Mouse (Mus musculus) hindbrain, embryonic 13.5 days (tissue): ENCODE measurements at regions not wholly inside any gene's neighbourhood (a gene's known extent, or its start where the extent isn't known, plus 50 kb on each side); places are given as distances from the start of the nearest gene placed in this dataset.

Experiments
- ATAC-seq: fragments of 200-750 bp; cut with Nextera tagmentation; 2 replicates; pipeline ENCODE4 v1.8.0; 2017; ENCODE audit warnings: moderate TSS enrichment; ENCODE audit not compliant: low FRiP score
- H3K27ac ChIP-seq: fragments of 300-500 bp; sonication (generic); 2 replicates; pipeline ENCODE4 v1.5.1; 2015; ENCODE audit warnings: inconsistent platforms, mild to moderate bottlenecking, moderate library complexity
- H3K27me3 ChIP-seq: fragments of 300-500 bp; sonication (generic); 2 replicates; pipeline ENCODE4 v1.6.1; 2015; ENCODE audit warnings: mild to moderate bottlenecking, inconsistent platforms
- H3K36me3 ChIP-seq: fragments of 300-500 bp; sonication (generic); 2 replicates; pipeline ENCODE4 v1.6.1; 2015; ENCODE audit warnings: mild to moderate bottlenecking, inconsistent platforms
- H3K4me1 ChIP-seq: fragments of 300-500 bp; sonication (generic); replicated peaks from 2 replicates; pipeline ENCODE4 v1.6.1; 2015; ENCODE audit warnings: inconsistent platforms
- H3K4me2 ChIP-seq: fragments of 300-500 bp; sonication (generic); 2 replicates; pipeline ENCODE4 v1.6.1; 2015; ENCODE audit warnings: inconsistent platforms, mild to moderate bottlenecking, moderate library complexity
- H3K4me3 ChIP-seq: fragments of 300-500 bp; sonication (generic); 2 replicates; pipeline ENCODE4 v1.5.1; 2015; ENCODE audit warnings: mild to moderate bottlenecking, inconsistent platforms
- H3K9ac ChIP-seq: fragments of 300-500 bp; sonication (generic); 2 replicates; pipeline ENCODE4 v1.6.1; 2015; ENCODE audit warnings: mild to moderate bottlenecking, inconsistent platforms
- H3K9me3 ChIP-seq: fragments of 300-500 bp; sonication (generic); 2 replicates; pipeline ENCODE4 v1.6.1; 2016; ENCODE audit warnings: inconsistent platforms
- WGBS: fragments of 180-500 bp; shearing (Covaris S2); methylation state at CpG from one replicate; pipeline ENCODE4 v1.1.7; 2015; 5-methylcytosine and 5-hydroxymethylcytosine counted together

DNA sequence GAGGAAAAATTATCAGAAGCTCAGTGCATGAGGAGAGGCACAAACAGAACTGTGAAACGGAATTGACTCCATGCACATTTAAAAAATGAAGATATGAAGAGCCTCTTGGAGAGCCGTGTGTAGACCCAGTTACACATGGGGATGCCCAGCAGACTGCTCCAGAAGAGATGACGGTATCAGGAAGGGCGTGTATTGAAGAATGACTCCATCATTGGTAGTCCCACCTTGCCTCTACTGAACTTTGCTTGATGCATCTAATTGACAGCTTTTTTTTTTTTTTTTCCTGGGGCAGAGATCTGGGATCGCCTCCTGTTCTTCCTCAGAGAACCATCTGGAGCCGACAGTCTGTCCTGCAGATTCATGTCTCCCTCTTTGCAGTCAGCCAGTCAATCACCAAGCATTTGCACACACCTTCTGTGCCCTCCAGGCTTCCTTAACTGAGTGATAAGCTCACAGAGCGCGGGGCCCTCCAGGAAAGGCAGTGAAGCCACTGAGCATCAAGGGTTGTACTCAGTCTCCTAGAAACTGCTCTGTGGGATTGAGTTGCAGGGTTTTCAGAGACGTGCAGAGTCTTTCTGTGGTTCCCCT lies 57.6 kb upstream of the D1Pas1 start:
- no peak overlapping the region for H3K9ac ChIP-seq
- H3K27me3 ChIP-seq = 0 out of 2 replicates have a peak, but pooled peaks cover 2% of the 10 kb centered on the region
- peaks cover 8% of the 10 kb centered on the region for H3K4me1 ChIP-seq
- H3K4me3 ChIP-seq = no peak overlapping the region
- H3K27ac ChIP-seq = no peak overlapping the region
- no peak overlapping the region for H3K4me2 ChIP-seq
- no peak for ATAC-seq
- 80% methylated on average over 9 of the region's 9 CpGs for WGBS
- H3K9me3 ChIP-seq = no peaks in the 10 kb centered on the region
- no peaks in the 10 kb centered on the region for H3K36me3 ChIP-seq

DNA sequence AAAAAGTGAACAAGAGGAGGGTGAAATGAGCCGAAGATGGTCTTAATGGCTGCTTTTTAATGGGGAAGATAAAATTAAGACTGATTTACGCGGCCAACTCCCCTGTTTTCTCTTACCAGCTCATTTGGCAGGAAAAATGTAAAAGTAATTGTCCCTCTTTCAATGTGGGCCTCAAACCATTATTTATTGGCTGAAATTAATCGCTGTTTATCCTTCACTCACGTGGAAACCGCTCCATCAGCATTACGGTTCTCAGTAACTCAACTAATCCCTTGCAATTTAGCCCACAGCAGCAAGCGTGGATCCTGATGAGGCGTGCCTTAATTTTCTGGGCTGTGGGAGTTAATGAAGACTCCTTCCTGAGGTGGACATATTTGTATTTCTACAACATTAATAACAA lies 58.1 kb upstream of the D1Pas1 start:
- Histone ChIP-seq H3K4me3 (no peak overlapping the region), H3K27me3 (0 out of 2 replicates have a peak, but pooled peaks cover 2% of the 10 kb centered on the region), H3K9me3 (no peaks in the 10 kb centered on the region), H3K4me2 (no peak overlapping the region), H3K9ac (no peak overlapping the region), H3K36me3 (no peaks in the 10 kb centered on the region), H3K4me1 (peaks cover 8% of the 10 kb centered on the region), H3K27ac (no peak overlapping the region)
- ATAC-seq = no peak
- WGBS = 58% methylated on average over 9 of the region's 9 CpGs

DNA sequence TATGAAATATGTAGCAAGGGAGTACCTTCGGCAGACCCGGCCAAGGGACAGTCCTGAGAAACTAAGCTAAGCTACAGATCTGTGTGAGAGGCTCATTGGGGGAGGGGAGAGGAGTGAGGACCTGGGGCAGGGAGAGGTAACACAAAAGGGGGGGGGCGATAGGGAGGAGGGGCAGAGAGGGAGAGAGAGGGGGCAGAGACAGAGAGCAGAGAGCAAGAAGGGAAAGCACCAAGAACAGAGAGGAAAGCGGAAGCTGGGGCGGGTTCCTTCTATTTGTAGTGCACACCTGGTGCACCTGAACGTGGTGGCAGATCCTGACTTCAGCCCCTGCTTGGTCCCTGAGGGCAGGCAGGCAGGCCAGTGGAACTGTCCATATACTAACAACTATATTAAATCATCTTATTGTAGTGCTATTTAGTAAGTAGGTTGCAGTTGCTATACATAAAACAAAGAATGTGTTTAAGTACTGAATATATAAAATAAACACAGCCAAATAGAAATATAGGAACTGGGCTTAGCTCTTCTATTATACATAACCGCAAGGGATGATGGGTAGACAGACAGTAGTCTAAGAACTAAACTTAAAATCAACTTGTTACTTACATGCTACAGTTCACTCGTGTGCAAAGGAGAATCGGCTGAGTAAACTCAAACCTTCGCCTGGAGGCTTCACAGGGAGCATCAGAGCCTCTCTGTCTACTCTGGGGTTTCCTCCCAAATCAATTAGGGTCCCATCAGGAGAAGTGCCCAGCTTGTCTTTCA lies 59.6 kb upstream of the D1Pas1 start:
- H3K27ac ChIP-seq = no peak overlapping the region
- no peak for ATAC-seq
- H3K27me3 ChIP-seq = 0 out of 2 replicates have a peak, but pooled peaks cover 2% of the 10 kb centered on the region
- peaks cover 8% of the 10 kb centered on the region for H3K4me1 ChIP-seq
- no peaks in the 10 kb centered on the region for H3K9me3 ChIP-seq
- no peak overlapping the region for H3K4me2 ChIP-seq
- 89% methylated on average over 9 of the region's 10 CpGs for WGBS
- no peak overlapping the region for H3K4me3 ChIP-seq
- H3K9ac ChIP-seq = no peak overlapping the region
- H3K36me3 ChIP-seq = no peaks in the 10 kb centered on the region

DNA sequence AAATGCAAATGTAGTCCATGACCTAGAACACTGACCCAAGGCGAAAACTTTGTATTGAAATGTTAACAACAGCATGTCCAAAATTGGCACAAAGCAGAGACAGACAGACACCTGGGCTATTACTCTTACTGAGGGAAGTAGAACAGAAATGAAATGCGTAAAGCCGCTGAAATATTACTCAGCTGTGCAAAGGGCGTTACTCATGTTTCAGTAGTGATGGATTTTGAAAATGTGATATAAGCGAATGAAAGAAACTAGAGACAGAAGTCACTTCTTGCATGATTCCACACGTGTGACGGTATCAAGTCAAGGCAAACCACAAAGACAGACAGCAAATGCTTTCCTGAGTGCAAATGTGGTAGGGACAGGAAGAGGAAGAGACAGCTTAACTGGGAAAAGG lies 61.3 kb upstream of the D1Pas1 start:
- 92% methylated on average over 7 of the region's 7 CpGs for WGBS
- Histone ChIP-seq H3K4me3 (no peak overlapping the region), H3K4me1 (peaks cover 8% of the 10 kb centered on the region), H3K9me3 (no peaks in the 10 kb centered on the region), H3K27ac (no peak overlapping the region), H3K4me2 (no peak overlapping the region), H3K27me3 (no peaks in the 10 kb centered on the region), H3K36me3 (no peaks in the 10 kb centered on the region), H3K9ac (no peak overlapping the region)
- ATAC-seq = no peak

GRCm38 (mm10) chr1:186901548-186901947 lies 65.7 kb upstream of the D1Pas1 start:
- Histone ChIP-seq H3K4me1 (peaks cover 11% of the 10 kb centered on the region), H3K27me3 (no peaks in the 10 kb centered on the region), H3K36me3 (no peaks in the 10 kb centered on the region), H3K4me2 (no peak overlapping the region), H3K4me3 (no peak overlapping the region), H3K27ac (no peak overlapping the region), H3K9me3 (no peaks in the 10 kb centered on the region), H3K9ac (no peak overlapping the region)
- ATAC-seq = no peak
- 65% methylated on average over 6 of the region's 6 CpGs for WGBS

DNA sequence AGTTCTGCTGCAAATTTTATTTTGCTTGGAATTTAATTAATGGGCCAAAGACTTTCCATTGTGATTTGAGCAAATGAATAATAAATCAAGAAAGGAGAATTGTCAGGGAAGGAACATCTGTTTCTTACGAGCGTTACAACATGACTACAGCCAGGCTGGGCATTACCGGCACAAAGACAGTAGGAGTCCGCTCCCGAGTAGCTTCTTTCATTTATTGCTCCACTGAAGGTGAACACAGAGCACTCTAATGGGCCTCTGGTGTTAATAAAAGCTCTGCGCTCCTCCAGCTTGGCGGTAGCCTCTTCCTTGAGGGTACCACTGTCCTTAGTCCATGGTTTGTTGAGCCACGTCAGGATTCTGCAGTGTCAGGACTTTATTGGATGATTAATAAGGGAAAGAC lies 69.0 kb upstream of the D1Pas1 start:
- Histone ChIP-seq H3K27ac (no peak overlapping the region), H3K4me2 (no peak overlapping the region), H3K4me3 (no peak overlapping the region), H3K27me3 (0 out of 2 replicates have a peak, but pooled peaks cover 4% of the 10 kb centered on the region), H3K4me1 (peaks cover 11% of the 10 kb centered on the region), H3K9ac (no peak overlapping the region), H3K36me3 (no peaks in the 10 kb centered on the region), H3K9me3 (no peaks in the 10 kb centered on the region)
- no peak for ATAC-seq
- WGBS = 35% methylated on average over 8 of the region's 8 CpGs

DNA sequence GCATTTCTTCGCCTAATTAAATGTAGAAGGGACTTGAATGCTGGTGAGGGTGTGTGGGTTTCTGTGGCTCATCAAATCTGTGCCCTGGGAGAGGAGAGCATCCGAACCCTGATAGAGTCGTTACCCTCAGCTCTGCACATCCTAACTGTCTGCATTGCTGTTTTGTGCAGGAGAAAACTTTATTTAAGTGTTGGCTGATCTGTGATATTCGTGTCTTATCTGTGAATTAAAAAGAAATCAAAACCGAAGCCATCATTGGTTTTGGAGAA lies 77.7 kb upstream of the D1Pas1 start:
- peaks cover 4% of the 10 kb centered on the region; the same call in 1 of the 2 replicates for H3K9me3 ChIP-seq
- ATAC-seq = no peak
- peaks cover 13% of the 10 kb centered on the region for H3K4me1 ChIP-seq
- no peak overlapping the region for H3K9ac ChIP-seq
- no peak overlapping the region for H3K27ac ChIP-seq
- H3K36me3 ChIP-seq = no peaks in the 10 kb centered on the region
- H3K27me3 ChIP-seq = peaks cover 17% of the 10 kb centered on the region
- WGBS = 56% methylated on average over 5 of the region's 5 CpGs
- no peak overlapping the region for H3K4me3 ChIP-seq
- no peak overlapping the region for H3K4me2 ChIP-seq

GRCm38 (mm10) chr1:186888767-186889583 lies 78.2 kb upstream of the D1Pas1 start:
- 0 out of 2 replicates have a peak, but pooled peaks have one; percentile 39 for ATAC-seq
- Histone ChIP-seq H3K9me3 (peaks cover 4% of the 10 kb centered on the region; the same call in 1 of the 2 replicates), H3K4me1 (peaks cover 13% of the 10 kb centered on the region), H3K9ac (no peak overlapping the region), H3K27ac (0 out of 2 replicates have a peak overlapping the region, but pooled peaks have one; percentile 35), H3K4me3 (no peak overlapping the region), H3K36me3 (no peaks in the 10 kb centered on the region), H3K4me2 (no peak overlapping the region), H3K27me3 (peaks cover 15% of the 10 kb centered on the region)
- WGBS = 50% methylated on average over 11 of the region's 11 CpGs

- ATAC-seq = no peak
- no peak overlapping the region for H3K27ac ChIP-seq
- H3K9me3 ChIP-seq = no peaks in the 10 kb centered on the region
- H3K27me3 ChIP-seq = peaks cover 10% of the 10 kb centered on the region
- H3K36me3 ChIP-seq = no peaks in the 10 kb centered on the region
- no peak overlapping the region for H3K4me2 ChIP-seq
- H3K4me1 ChIP-seq = peaks cover 13% of the 10 kb centered on the region
- H3K9ac ChIP-seq = no peak overlapping the region
- WGBS = 58% methylated on average over 3 of the region's 3 CpGs
- H3K4me3 ChIP-seq = no peak overlapping the region
Observed at GRCm38 (mm10) chr1:186887127-186887526, 80.1 kb upstream of the D1Pas1 start.

DNA sequence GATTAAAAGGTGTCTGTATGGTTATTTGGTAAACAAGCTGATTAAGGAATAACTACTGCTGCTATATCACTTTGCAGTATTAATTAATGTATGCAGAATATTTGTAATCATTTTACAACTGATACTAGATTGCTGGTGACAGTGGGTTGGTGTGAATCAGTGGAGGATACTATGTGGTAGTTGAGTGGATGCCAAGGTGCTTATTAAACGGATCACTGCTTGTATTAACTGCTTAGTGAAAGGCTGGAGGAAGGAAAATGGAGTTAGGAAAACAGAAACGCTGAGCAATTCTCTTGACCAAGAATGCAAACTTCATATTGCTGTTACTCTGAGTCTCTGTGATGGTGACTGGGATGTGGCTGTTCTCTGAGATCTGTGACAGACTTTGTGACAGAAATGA lies 86.8 kb upstream of the D1Pas1 start:
- 0 out of 2 replicates have a peak, but pooled peaks cover 2% of the 10 kb centered on the region for H3K27me3 ChIP-seq
- no peaks in the 10 kb centered on the region for H3K36me3 ChIP-seq
- no peak overlapping the region for H3K9ac ChIP-seq
- WGBS = 77% methylated on average over 2 of the region's 2 CpGs
- no peak overlapping the region for H3K4me2 ChIP-seq
- no peaks in the 10 kb centered on the region for H3K9me3 ChIP-seq
- H3K27ac ChIP-seq = no peak overlapping the region
- H3K4me3 ChIP-seq = no peak overlapping the region
- H3K4me1 ChIP-seq = no peaks in the 10 kb centered on the region
- ATAC-seq = no peak

GRCm38 (mm10) chr1:186860608-186861444 lies 106.4 kb upstream of the D1Pas1 start:
- no peak overlapping the region for H3K27ac ChIP-seq
- H3K4me1 ChIP-seq = no peaks in the 10 kb centered on the region
- H3K36me3 ChIP-seq = no peaks in the 10 kb centered on the region
- H3K4me3 ChIP-seq = no peak overlapping the region
- 88% methylated on average over 10 of the region's 10 CpGs for WGBS
- H3K4me2 ChIP-seq = no peak overlapping the region
- no peaks in the 10 kb centered on the region for H3K27me3 ChIP-seq
- H3K9ac ChIP-seq = no peak overlapping the region
- ATAC-seq = no peak
- H3K9me3 ChIP-seq = no peaks in the 10 kb centered on the region

GRCm38 (mm10) chr1:186858285-186858684 lies 108.9 kb upstream of the D1Pas1 start:
- Histone ChIP-seq H3K27me3 (no peaks in the 10 kb centered on the region), H3K27ac (no peak overlapping the region), H3K9ac (no peak overlapping the region), H3K4me2 (no peak overlapping the region), H3K36me3 (no peaks in the 10 kb centered on the region), H3K4me1 (no peaks in the 10 kb centered on the region), H3K9me3 (no peaks in the 10 kb centered on the region), H3K4me3 (no peak overlapping the region)
- WGBS = 91% methylated on average over 21 of the region's 21 CpGs
- no peak for ATAC-seq
